Mouse (Mus musculus): Measurements from ENCODE around the gene Ilk. TPM values are rescaled to one million over a fixed set of nuclear protein-coding genes. Genes with fewer than 3 reads are reported as not detected.
"Not testable (repeated sequence)": the region's sequence is repeated elsewhere in the genome, so short reads cannot be mapped to it uniquely, and the experiment has no call there.

Gene Ilk
- 105 to 145 TPM (median 128 TPM) in 3 replicates for total RNA-seq (2017)

DNA sequence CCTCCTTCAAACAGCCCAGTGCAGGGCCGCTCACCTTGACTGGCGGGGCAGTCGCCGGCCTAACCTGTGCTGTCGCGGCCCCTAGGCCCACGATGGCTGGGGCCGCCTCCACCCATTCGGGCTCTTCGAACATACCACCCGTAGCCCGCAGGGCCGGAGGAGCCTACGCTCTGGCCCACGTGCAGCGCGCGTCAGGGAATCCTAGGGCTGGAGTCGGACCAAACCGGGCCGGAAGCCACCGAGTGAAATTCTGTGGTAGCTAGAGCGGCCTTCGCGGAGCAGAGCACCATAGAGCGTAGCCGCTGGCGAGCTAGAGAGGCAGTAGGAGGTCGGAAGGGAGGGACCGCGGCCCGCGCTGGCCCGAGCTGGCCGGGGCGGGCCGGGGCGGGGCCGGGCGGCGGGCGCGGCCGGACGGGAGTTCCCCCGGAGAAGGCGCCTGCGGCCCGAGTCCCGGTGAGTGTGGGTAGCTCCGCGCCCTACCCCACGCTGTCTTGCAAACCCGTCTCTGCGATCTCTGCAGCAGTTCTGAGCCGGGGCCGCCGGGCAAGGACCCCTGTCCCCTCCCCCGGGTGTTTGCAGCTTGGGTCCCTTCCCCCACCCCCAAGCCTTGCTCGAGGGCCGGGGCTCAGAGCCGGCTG, at the start of gene Ilk:
Gene Ilk, plus strand, starts transcription at position 329 of the 638 bp plus-strand sequence.
- peak; percentile 92 for ATAC-seq (replicated peaks; ENCODE audit: insufficient number of reproducible peaks, low FRiP score, low TSS enrichment, poor library complexity, severe bottlenecking)

GRCm38 (mm10) chr7:105690875-105691274, 45.5 kb upstream of the Ilk start:
- peak; percentile 66 for ATAC-seq (replicated peaks; ENCODE audit: insufficient number of reproducible peaks, low FRiP score, low TSS enrichment, poor library complexity, severe bottlenecking)

- ATAC-seq (replicated peaks; ENCODE audit: insufficient number of reproducible peaks, low FRiP score, low TSS enrichment, poor library complexity, severe bottlenecking): no peak
Measured at GRCm38 (mm10) chr7:105703184-105703583, 33.2 kb upstream of the Ilk start.

GRCm38 (mm10) chr7:105703816-105704215, 32.6 kb upstream of the Ilk start:
- ATAC-seq (replicated peaks; ENCODE audit: insufficient number of reproducible peaks, low FRiP score, low TSS enrichment, poor library complexity, severe bottlenecking): no peak

- no peak for ATAC-seq (replicated peaks; ENCODE audit: insufficient number of reproducible peaks, low FRiP score, low TSS enrichment, poor library complexity, severe bottlenecking)
Measured at GRCm38 (mm10) chr7:105708733-105709132, 27.7 kb upstream of the Ilk start.

- no peak for ATAC-seq (replicated peaks; ENCODE audit: insufficient number of reproducible peaks, low FRiP score, low TSS enrichment, poor library complexity, severe bottlenecking)
Measured at GRCm38 (mm10) chr7:105715366-105715765, 21.0 kb upstream of the Ilk start.

DNA sequence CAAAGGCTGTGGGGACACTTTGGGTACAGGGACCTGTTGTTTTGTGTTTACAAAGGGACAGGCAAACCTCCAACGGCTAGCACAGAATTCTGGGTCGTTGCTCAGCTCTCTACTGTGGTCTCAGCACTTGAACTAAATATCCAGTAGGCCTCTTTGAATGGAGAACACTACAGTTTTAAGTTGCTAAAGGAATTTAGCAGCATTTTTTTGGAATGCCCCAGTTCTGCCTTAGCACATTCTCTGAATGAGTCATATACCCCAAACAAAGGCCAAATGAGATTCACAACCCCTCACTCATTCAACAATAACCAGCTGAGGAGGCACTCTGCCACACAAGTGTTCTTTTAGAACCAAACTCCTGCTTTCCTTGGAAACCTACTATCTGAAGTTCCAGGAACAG, 14.5 kb upstream of the Ilk start:
- no peak for ATAC-seq (replicated peaks; ENCODE audit: insufficient number of reproducible peaks, low FRiP score, low TSS enrichment, poor library complexity, severe bottlenecking)

DNA sequence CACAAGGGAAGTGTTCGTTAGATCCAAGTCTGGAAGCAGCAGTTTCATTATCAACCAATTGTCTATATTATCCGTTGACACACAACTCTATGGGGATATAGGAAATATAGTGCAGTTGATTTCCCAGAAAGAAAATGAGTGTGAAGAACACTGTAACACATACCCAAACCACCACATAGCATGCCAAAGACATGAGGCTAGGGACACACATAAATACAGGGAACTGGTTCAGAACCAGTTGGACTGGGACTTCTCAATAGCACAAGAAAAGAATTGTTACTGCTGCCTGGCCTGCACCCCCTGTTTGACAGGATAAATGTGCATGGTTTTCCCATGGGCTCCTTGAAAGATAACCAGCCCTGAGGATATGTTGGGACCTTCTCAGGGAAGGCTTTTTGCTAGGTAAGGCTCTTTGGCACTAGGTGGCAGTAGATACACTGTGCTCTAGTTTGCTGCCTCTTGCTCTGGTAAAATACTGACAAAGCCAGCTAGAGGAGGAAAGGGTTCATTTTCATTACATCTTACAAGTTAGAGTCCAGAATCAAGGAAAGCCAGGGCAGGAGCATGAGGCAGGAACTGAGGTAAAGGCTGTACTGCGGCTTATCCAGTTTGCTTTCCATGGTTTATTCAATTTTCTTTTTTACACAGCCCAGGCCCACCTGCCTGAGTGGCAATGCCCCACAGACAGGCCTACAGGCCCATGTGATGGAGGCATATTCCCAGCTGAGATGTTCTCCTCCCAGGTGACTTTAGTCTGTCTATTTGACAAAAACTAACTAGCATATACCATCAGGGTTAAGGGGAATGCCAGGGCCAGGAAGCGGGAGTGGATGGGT, 10.0 kb upstream of the Ilk start:
- ATAC-seq (replicated peaks; ENCODE audit: insufficient number of reproducible peaks, low FRiP score, low TSS enrichment, poor library complexity, severe bottlenecking): peak; percentile 91

- no peak for ATAC-seq (replicated peaks; ENCODE audit: insufficient number of reproducible peaks, low FRiP score, low TSS enrichment, poor library complexity, severe bottlenecking)
Measured at GRCm38 (mm10) chr7:105726980-105727325, 9.4 kb upstream of the Ilk start.

- ATAC-seq (replicated peaks; ENCODE audit: insufficient number of reproducible peaks, low FRiP score, low TSS enrichment, poor library complexity, severe bottlenecking): no peak
Measured at GRCm38 (mm10) chr7:105728701-105729428, 7.5 kb upstream of the Ilk start.

GRCm38 (mm10) chr7:105733836-105734235, 2.6 kb upstream of the Ilk start:
- ATAC-seq (replicated peaks; ENCODE audit: insufficient number of reproducible peaks, low FRiP score, low TSS enrichment, poor library complexity, severe bottlenecking): no peak

- no peak for ATAC-seq (replicated peaks; ENCODE audit: insufficient number of reproducible peaks, low FRiP score, low TSS enrichment, poor library complexity, severe bottlenecking)
Measured at GRCm38 (mm10) chr7:105734826-105735225, 1.6 kb upstream of the Ilk start.

DNA sequence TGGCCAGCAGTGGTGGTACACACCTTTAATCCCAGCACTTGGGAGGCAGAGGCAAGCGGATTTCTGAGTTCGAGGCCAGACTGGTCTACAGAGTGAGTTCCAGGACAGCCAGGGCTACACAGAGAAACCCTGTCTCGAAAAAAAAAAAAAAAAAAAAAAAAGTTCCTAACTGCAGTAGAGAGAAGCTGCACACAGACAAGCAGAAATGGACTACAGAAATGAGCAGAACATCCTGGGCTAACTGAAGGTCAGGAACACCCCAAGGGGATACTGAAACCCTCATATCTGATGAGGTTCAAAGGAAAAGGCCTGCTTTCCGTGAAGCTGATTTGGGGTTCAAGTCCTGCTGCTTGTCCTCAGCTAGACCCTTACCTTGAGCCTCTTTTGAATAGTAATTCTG, 928 bp upstream of the Ilk start:
- ATAC-seq (replicated peaks; ENCODE audit: insufficient number of reproducible peaks, low FRiP score, low TSS enrichment, poor library complexity, severe bottlenecking): not testable (repeated sequence)

- ATAC-seq (replicated peaks; ENCODE audit: insufficient number of reproducible peaks, low FRiP score, low TSS enrichment, poor library complexity, severe bottlenecking): no peak; the same call in 1 of the 2 replicates
Measured at GRCm38 (mm10) chr7:105736911-105737521, 624 bp downstream of the Ilk start, which contains the start of gene Rrp8. Gene Rrp8 (minus strand): TSS chr7:105737385.

GRCm38 (mm10) chr7:105737648-105738047, 1.3 kb downstream of the Ilk start:
- ATAC-seq (replicated peaks; ENCODE audit: insufficient number of reproducible peaks, low FRiP score, low TSS enrichment, poor library complexity, severe bottlenecking): no peak

DNA sequence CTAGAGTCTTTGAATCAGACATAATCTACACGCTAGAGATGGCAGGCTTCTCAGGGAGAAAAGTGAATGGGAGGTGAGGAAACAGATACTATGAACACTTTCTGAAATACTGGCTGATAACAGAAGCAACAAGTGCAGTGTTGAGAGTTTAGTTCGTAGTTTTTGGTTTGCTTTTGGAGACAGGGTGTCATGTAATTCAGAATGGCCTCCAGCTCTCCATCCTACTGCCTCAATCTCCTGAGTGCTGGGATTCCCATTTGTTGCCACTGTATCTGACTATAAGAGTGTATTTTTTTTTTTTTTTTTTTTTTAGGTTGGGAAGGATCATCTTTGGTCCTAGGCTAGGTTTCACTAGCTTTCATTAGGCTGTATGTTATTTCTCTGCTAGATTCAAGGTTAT, 1.9 kb downstream of the Ilk start:
- no peak for ATAC-seq (replicated peaks; ENCODE audit: insufficient number of reproducible peaks, low FRiP score, low TSS enrichment, poor library complexity, severe bottlenecking)

GRCm38 (mm10) chr7:105738948-105739347, 2.6 kb downstream of the Ilk start:
- ATAC-seq (replicated peaks; ENCODE audit: insufficient number of reproducible peaks, low FRiP score, low TSS enrichment, poor library complexity, severe bottlenecking): no peak

GRCm38 (mm10) chr7:105740089-105740795, 3.9 kb downstream of the Ilk start:
- ATAC-seq (replicated peaks; ENCODE audit: insufficient number of reproducible peaks, low FRiP score, low TSS enrichment, poor library complexity, severe bottlenecking): no peak

DNA sequence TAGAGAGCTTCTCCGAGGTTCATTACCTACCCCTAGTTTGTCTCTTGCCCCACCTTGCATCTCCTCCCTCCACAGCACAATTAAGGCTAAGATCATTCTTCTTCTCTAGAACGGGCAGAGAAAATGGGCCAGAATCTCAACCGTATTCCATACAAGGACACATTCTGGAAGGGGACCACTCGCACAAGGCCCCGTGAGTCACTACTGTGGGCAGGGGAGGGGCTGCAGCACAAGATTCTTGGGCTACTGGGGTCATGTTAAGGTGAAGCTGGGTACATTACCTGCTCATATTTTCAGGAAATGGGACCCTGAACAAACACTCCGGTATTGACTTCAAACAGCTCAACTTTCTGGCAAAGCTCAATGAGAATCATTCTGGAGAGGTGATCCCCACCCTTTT, 4.5 kb downstream of the Ilk start:
- ATAC-seq (replicated peaks; ENCODE audit: insufficient number of reproducible peaks, low FRiP score, low TSS enrichment, poor library complexity, severe bottlenecking): no peak
